Mouse (Mus musculus) MEL (cell line): ENCODE data around the gene Dscam. TPM values are rescaled to one million over a fixed set of nuclear protein-coding genes. Genes with fewer than 3 reads are reported as not detected.

Experiments used
- DNase-seq: peaks from one replicate; pipeline ENCODE4 v3.0.0; 2011; ENCODE audit warnings: low read depth, low spot score
- H3K27ac ChIP-seq: 2 replicates; pipeline ENCODE4 v1.5.1; 2012; ENCODE audit warnings: low read depth, mild to moderate bottlenecking, control low read depth, low read length, moderate library complexity; ENCODE audit not compliant: control insufficient read depth
- H3K27me3 ChIP-seq, 2 experiments: fragments of 150-350 bp in 1 of 2; sonication (generic) in 1 of 2; 2 replicates each; pipeline ENCODE4 v1.6.1; 2012; ENCODE audit warnings: low read length in 2 of 2, mild to moderate bottlenecking in 2 of 2, improper control_type of control experiment in 1 of 2, moderate library complexity in 1 of 2; ENCODE audit not compliant: insufficient read depth in 2 of 2, control insufficient read depth in 1 of 2
- H3K36me3 ChIP-seq, 2 experiments: 2 replicates each; pipeline ENCODE4 v1.6.1; 2012 to 2014; ENCODE audit warnings: low read length in 2 of 2, improper control_type of control experiment in 1 of 2, inconsistent platforms in 1 of 2, mild to moderate bottlenecking in 1 of 2; ENCODE audit not compliant: insufficient read depth in 2 of 2, control insufficient read depth in 1 of 2
- H3K4me1 ChIP-seq, 2 experiments: fragments of 150-350 bp in 1 of 2; sonication (generic) in 1 of 2; 2 replicates each; pipeline ENCODE4 v1.6.1; 2012; ENCODE audit warnings: low read length in 2 of 2, improper control_type of control experiment in 1 of 2, mild to moderate bottlenecking in 1 of 2; ENCODE audit not compliant: insufficient read depth in 2 of 2, control insufficient read depth in 1 of 2
- H3K4me3 ChIP-seq, 2 experiments: fragments of 150-350 bp in 1 of 2; sonication (generic) in 1 of 2; 2 replicates each; pipeline ENCODE4 v1.5.1; 2012; ENCODE audit warnings: low read depth in 2 of 2, low read length in 2 of 2, mild to moderate bottlenecking in 2 of 2, moderate library complexity in 2 of 2, control low read depth in 1 of 2, improper control_type of control experiment in 1 of 2; ENCODE audit not compliant: control insufficient read depth in 1 of 2, insufficient read depth in 1 of 2
- H3K79me2 ChIP-seq: 2 replicates; pipeline ENCODE4 v1.6.1; 2012; ENCODE audit warnings: mild to moderate bottlenecking, low read length, moderate library complexity; ENCODE audit not compliant: control insufficient read depth, poor library complexity, insufficient read depth
- H3K9ac ChIP-seq: 2 replicates; pipeline ENCODE4 v1.6.1; 2012; ENCODE audit warnings: low read depth, mild to moderate bottlenecking, control low read depth, low read length, moderate library complexity; ENCODE audit not compliant: control insufficient read depth, poor library complexity, severe bottlenecking
- H3K9me3 ChIP-seq: fragments of 150-350 bp; sonication (generic); replicated peaks from 2 replicates; pipeline ENCODE4 v1.6.1; 2012; ENCODE audit warnings: mild to moderate bottlenecking, low read length, improper control_type of control experiment, moderate library complexity; ENCODE audit not compliant: insufficient read depth
- CTCF ChIP-seq, 3 experiments: IDR thresholded peaks in 2 of 3; conservative IDR thresholded peaks in 1 of 3; 2 replicates each; pipeline ENCODE4 v1.5.1; 2011 to 2012; ENCODE audit warnings: low read length in 3 of 3, low read depth in 2 of 3, mild to moderate bottlenecking in 2 of 3, improper control_type of control experiment in 1 of 3, inconsistent platforms in 1 of 3, mixed read lengths in 1 of 3, moderate library complexity in 1 of 3; ENCODE audit not compliant: control insufficient read depth in 1 of 3, insufficient read depth in 1 of 3, poor library complexity in 1 of 3, severe bottlenecking in 1 of 3
- ETS1 ChIP-seq: IDR thresholded peaks from 2 replicates; pipeline ENCODE4 v1.6.1; 2012; ENCODE audit warnings: low read depth, mild to moderate bottlenecking, inconsistent platforms, low read length, improper control_type of control experiment, moderate library complexity
- GABPA ChIP-seq: IDR thresholded peaks from 2 replicates; pipeline ENCODE4 v1.6.1; 2012; ENCODE audit warnings: low read depth, mild to moderate bottlenecking, inconsistent platforms, low read length, improper control_type of control experiment, moderate library complexity
- GATA1 ChIP-seq: IDR thresholded peaks from 2 replicates; pipeline ENCODE4 v1.6.1; 2011; ENCODE audit warnings: low read depth, low read length, improper control_type of control experiment
- KAT2A ChIP-seq: conservative IDR thresholded peaks from 2 replicates; pipeline ENCODE4 v1.6.1; 2012; ENCODE audit warnings: low read depth, low read length, improper control_type of control experiment, inconsistent platforms
- MAZ ChIP-seq: IDR thresholded peaks from 2 replicates; pipeline ENCODE4 v1.6.1; 2012; ENCODE audit warnings: low read depth, mild to moderate bottlenecking, inconsistent platforms, low read length, improper control_type of control experiment
- MEF2A ChIP-seq: IDR thresholded peaks from 2 replicates; pipeline ENCODE4 v1.6.1; 2014; ENCODE audit warnings: low read depth, mild to moderate bottlenecking, inconsistent platforms, low read length, improper control_type of control experiment; ENCODE audit not compliant: poor library complexity, insufficient replicate concordance, severe bottlenecking; ENCODE audit errors: extremely low read depth
- MYB ChIP-seq: IDR thresholded peaks from 2 replicates; pipeline ENCODE4 v1.6.1; 2011; ENCODE audit warnings: mild to moderate bottlenecking, low read depth, low read length, improper control_type of control experiment
- NELFE ChIP-seq: IDR thresholded peaks from 2 replicates; pipeline ENCODE4 v1.6.1; 2011; ENCODE audit warnings: low read depth, low read length, improper control_type of control experiment
- NRF1 ChIP-seq: IDR thresholded peaks from 2 replicates; pipeline ENCODE4 v1.6.1; 2014; ENCODE audit warnings: low read depth, mild to moderate bottlenecking, inconsistent platforms, low read length, improper control_type of control experiment, moderate library complexity; ENCODE audit not compliant: poor library complexity, insufficient read depth, severe bottlenecking
- POLR2AphosphoS5 ChIP-seq: IDR thresholded peaks from 2 replicates; pipeline ENCODE4 v1.6.1; 2012; ENCODE audit warnings: low read depth, borderline replicate concordance, mild to moderate bottlenecking, inconsistent platforms, low read length, moderate library complexity, mixed read lengths
- RAD21 ChIP-seq: IDR thresholded peaks from 2 replicates; pipeline ENCODE4 v1.6.1; 2011; ENCODE audit warnings: mild to moderate bottlenecking, low read depth, low read length, improper control_type of control experiment
- RCOR1 ChIP-seq: IDR thresholded peaks from 2 replicates; pipeline ENCODE4 v1.6.1; 2012; ENCODE audit warnings: low read depth, mild to moderate bottlenecking, inconsistent platforms, low read length, improper control_type of control experiment
- SIN3A ChIP-seq: IDR thresholded peaks from 2 replicates; pipeline ENCODE4 v1.6.1; 2012; ENCODE audit warnings: low read length, improper control_type of control experiment, inconsistent platforms
- SMC3 ChIP-seq: IDR thresholded peaks from 2 replicates; pipeline ENCODE4 v1.6.1; 2011; ENCODE audit warnings: low read depth, low read length, improper control_type of control experiment
- TAL1 ChIP-seq: IDR thresholded peaks from 2 replicates; pipeline ENCODE4 v1.6.1; 2012; ENCODE audit warnings: mild to moderate bottlenecking, inconsistent platforms, low read length, moderate library complexity, mixed read lengths
- TBP ChIP-seq: IDR thresholded peaks from 2 replicates; pipeline ENCODE4 v1.8.0; 2011; ENCODE audit warnings: low read depth, low read length, improper control_type of control experiment
- UBTF ChIP-seq: IDR thresholded peaks from 2 replicates; pipeline ENCODE4 v1.6.1; 2012; ENCODE audit warnings: low read depth, mild to moderate bottlenecking, inconsistent platforms, low read length, improper control_type of control experiment, moderate library complexity, borderline replicate concordance; ENCODE audit not compliant: insufficient read depth
- polyA plus RNA-seq, 2 experiments: library from polyadenylated mRNA; stranded (reverse) in 1 of 2; unstranded in 1 of 2; fragments of >175 nt in 1 of 2; fragments of >200 nt in 1 of 2; gene quantifications; 2 replicates each; pipeline versions ENCODE4 v1.2.1 to v1.2.4; 2012; ENCODE audit warnings: low replicate concordance in 2 of 2, low read depth in 1 of 2; ENCODE audit not compliant: insufficient read length in 2 of 2, insufficient read depth in 1 of 2, missing spikeins in 1 of 2
- total RNA-seq: library from RNA; depleted of rRNA; stranded (reverse); fragments of 300-350 nt; gene quantifications from 2 replicates; pipeline ENCODE4 v1.2.3, GENCODE M21; 2012

Gene Dscam
- total and polyA plus RNA-seq, 3 experiments: not detected

DNA sequence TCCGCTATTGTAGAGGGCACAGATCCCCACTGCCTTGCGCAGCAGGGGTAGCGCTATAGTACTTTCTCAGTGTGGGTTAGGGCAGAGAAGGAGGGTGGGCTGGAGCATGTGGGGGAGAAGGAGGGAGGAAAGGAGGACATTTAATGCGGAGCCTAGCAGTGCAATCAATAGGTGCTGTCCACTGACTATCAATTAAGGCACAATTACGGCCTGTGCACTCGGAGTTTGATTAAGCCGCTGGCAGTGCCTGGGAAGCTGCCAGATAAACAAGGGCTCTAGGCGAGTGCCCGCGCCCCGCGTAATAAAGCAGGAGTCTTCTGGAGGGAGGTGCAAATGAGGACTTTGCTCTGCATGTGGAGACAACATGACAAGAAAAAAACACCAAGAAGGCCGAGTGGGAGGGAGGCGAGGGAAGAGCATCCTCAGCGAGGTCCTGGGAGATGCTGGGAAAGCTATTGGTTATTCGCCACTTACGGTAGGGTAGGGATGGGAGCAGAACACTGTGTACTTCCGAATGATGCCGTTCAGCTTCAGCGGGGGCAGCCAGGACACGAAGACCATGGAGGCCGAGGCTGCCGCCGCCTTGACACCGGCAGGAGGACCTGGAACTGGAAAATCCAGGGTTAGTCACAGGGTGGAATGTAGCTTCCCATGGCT, 497.2 kb downstream of the Dscam start:
- Histone ChIP-seq H3K4me3 (no peak overlapping the region), H3K79me2 (no peaks in the 10 kb centered on the region), H3K4me1 (no peaks in the 10 kb centered on the region), H3K9me3 (no peaks in the 10 kb centered on the region), H3K27ac (no peak overlapping the region), H3K27me3 (no peaks in the 10 kb centered on the region), H3K9ac (no peak overlapping the region), H3K36me3 (no peaks in the 10 kb centered on the region)
- TF ChIP-seq MYB (no peak), SIN3A (no peak), MAZ (no peak), ETS1 (no peak), CTCF (IDR thresholded peaks at IDR 0.05 in 2 of 3, conservative IDR thresholded peaks at IDR 0.05 in 1 of 3; ENCODE audit: control insufficient read depth in 1 of 3, insufficient read depth in 1 of 3, low read depth in 2 of 3, low read length in 3 of 3, poor library complexity in 1 of 3, severe bottlenecking in 1 of 3) (no peak), POLR2AphosphoS5 (no peak), NRF1 (no peak), GATA1 (no peak), TAL1 (no peak)
- DNase-seq: no peak

DNA sequence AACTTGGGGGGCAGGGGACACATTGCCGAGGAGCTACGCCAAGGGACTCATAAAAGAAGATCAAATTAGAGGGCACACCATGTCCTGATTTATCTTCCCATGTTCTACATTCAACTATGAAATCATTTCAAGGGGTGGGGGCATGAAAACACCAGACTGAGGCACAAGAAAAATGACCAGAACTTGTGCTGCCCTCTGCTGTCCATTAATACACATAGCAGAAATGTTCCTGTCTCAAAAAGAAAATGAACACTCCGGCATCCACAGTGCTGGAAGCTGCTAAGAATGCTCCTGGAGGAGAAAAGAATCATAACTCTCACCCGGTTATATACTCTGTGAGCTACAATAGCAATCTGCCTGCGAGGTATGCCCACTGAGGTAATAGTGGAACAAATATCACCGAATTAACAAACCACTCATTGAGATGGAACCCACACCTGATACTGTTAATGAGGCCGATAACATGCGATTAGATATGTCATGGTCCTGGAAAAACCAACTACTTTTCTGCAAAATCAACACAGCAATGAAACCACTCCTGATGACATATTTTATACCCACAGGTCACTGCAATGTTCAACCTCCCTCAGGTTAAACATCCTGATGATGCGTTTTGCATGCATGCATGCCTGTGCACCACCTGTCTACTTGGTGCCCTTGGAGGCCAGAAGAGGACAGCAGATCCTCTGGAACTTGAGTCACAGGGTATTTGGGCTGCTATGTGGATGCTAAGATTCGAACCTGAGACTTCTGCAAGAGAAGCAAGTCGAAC, 498.8 kb downstream of the Dscam start:
- no peak for TF ChIP-seq GATA1
- peak; percentile 24; the same call in 1 of the 2 replicates for TF ChIP-seq SMC3
- TF ChIP-seq CTCF (IDR thresholded peaks at IDR 0.05 in 2 of 3, conservative IDR thresholded peaks at IDR 0.05 in 1 of 3; ENCODE audit: control insufficient read depth in 1 of 3, insufficient read depth in 1 of 3, low read depth in 2 of 3, low read length in 3 of 3, poor library complexity in 1 of 3, severe bottlenecking in 1 of 3): peak in 2 of 3 experiments; percentile 24 to 28; a peak in 3 of 6 replicates
- no peak for TF ChIP-seq GABPA
- TF ChIP-seq RAD21: peak; percentile 20
- Histone ChIP-seq H3K4me1 (no peaks in the 10 kb centered on the region), H3K79me2 (no peaks in the 10 kb centered on the region), H3K9me3 (no peaks in the 10 kb centered on the region), H3K27me3 (no peaks in the 10 kb centered on the region), H3K27ac (no peak overlapping the region), H3K36me3 (no peaks in the 10 kb centered on the region), H3K9ac (no peak overlapping the region), H3K4me3 (no peak overlapping the region)
- DNase-seq: peak; percentile 6

DNA sequence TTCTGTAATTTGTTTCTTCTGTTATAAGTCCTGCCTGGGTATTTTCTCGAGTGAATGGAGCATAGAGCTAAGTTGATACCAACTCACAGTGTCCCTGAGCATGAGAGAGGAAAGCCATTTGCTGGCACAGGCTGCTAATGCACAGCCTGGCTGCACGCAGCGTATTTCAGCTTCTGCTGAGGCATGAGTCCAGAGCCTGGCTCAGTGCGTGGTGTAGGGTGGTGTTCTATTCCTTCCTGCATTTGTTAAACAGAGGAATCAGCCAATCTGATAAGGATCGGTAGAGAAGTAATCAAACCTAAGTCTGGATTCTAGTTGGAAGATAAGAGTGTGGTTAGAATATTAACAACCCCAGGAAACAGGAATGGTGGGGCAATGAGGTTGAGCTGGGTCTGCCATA, 500.8 kb downstream of the Dscam start:
- Histone ChIP-seq H3K9me3 (no peaks in the 10 kb centered on the region), H3K36me3 (no peaks in the 10 kb centered on the region), H3K4me1 (no peaks in the 10 kb centered on the region)

More for the DNA sequence above, 500.8 kb downstream of the Dscam start:
- Histone ChIP-seq H3K4me3 (no peak overlapping the region), H3K27ac (no peak overlapping the region), H3K79me2 (no peaks in the 10 kb centered on the region), H3K27me3 (no peaks in the 10 kb centered on the region), H3K9ac (no peak overlapping the region)
- DNase-seq: no peak
- TF ChIP-seq NRF1 (no peak), KAT2A (no peak), UBTF (no peak), MEF2A (no peak), TBP (no peak), SMC3 (no peak), RCOR1 (no peak), SIN3A (no peak), NELFE (no peak), RAD21 (no peak), GATA1 (no peak)
